Mouse (Mus musculus): Measurements from ENCODE around the gene Suz12. TPM values are rescaled to one million over a fixed set of nuclear protein-coding genes. Genes with fewer than 3 reads are reported as not detected.

The Suz12 gene
- total and polyA plus RNA-seq, 3 experiments = 33.2 to 191 (median 43.9) TPM

- no peaks in the 10 kb centered on the region for H3K27me3 ChIP-seq (ENCODE audit: control insufficient read depth in 1 of 2, insufficient read depth in 2 of 2, low read length in 2 of 2)
- H3K9me3 ChIP-seq (replicated peaks; ENCODE audit: insufficient read depth, low read length) = no peaks in the 10 kb centered on the region
- no peak overlapping the region for H3K4me3 ChIP-seq (ENCODE audit: control insufficient read depth in 1 of 2, insufficient read depth in 1 of 2, low read depth in 2 of 2, low read length in 2 of 2)
- peaks cover 67% of the 10 kb centered on the region for H3K79me2 ChIP-seq (ENCODE audit: control insufficient read depth, insufficient read depth, low read length, poor library complexity)
- H3K27ac ChIP-seq (ENCODE audit: control insufficient read depth, low read depth, low read length) = peak overlapping the region; percentile 25; the same call in 1 of the 2 replicates
- DNase-seq (ENCODE audit: low read depth, low spot score) = peak; percentile 74
- peaks cover 39 to 40% of the 10 kb centered on the region in 2 experiments for H3K4me1 ChIP-seq (ENCODE audit: control insufficient read depth in 1 of 2, insufficient read depth in 2 of 2, low read length in 2 of 2)
- TF ChIP-seq ETS1 (IDR thresholded peaks at IDR 0.05; ENCODE audit: low read depth, low read length) (peak; percentile 28; the same call in 1 of the 2 replicates), USF2 (IDR thresholded peaks at IDR 0.05; ENCODE audit: borderline replicate concordance in 1 of 2, insufficient read depth in 1 of 2, low read depth in 1 of 2, low read length in 2 of 2) (no peak), MXI1 (IDR thresholded peaks at IDR 0.05; ENCODE audit: low read depth, low read length) (peak; percentile 59), ZKSCAN1 (IDR thresholded peaks at IDR 0.05; ENCODE audit: low read depth, low read length) (no peak), SMC3 (IDR thresholded peaks at IDR 0.05; ENCODE audit: low read depth, low read length) (no peak), ELF1 (IDR thresholded peaks at IDR 0.05; ENCODE audit: low read depth, low read length) (0 out of 2 replicates have a peak, but pooled peaks have one; percentile 18), CHD1 (IDR thresholded peaks at IDR 0.05; ENCODE audit: low read depth, low read length) (0 out of 2 replicates have a peak, but pooled peaks have one; percentile 80), GATA1 (IDR thresholded peaks at IDR 0.05; ENCODE audit: low read depth, low read length) (0 out of 2 replicates have a peak, but pooled peaks have one; percentile 27), RCOR1 (IDR thresholded peaks at IDR 0.05; ENCODE audit: low read depth, low read length) (peak; percentile 30; the same call in 1 of the 2 replicates), ZNF384 (IDR thresholded peaks at IDR 0.05; ENCODE audit: low read depth, low read length) (peak; percentile 55), SIN3A (IDR thresholded peaks at IDR 0.05; ENCODE audit: low read length) (peak; percentile 53; the same call in 1 of the 2 replicates), KAT2A (conservative IDR thresholded peaks at IDR 0.05; ENCODE audit: low read depth, low read length) (no peak), EP300 (IDR thresholded peaks at IDR 0.05; ENCODE audit: low read depth in 1 of 2, low read length in 2 of 2) (no peak; a peak in 1 of 4 replicates)
- H3K9ac ChIP-seq (ENCODE audit: control insufficient read depth, low read depth, low read length, poor library complexity, severe bottlenecking) = peak overlapping the region; percentile 16; the same call in 1 of the 2 replicates
- H3K36me3 ChIP-seq (ENCODE audit: control insufficient read depth in 1 of 2, insufficient read depth in 2 of 2, low read length in 2 of 2) = peaks cover 5 to 66% of the 10 kb centered on the region in 2 experiments
These were observed 82.8 kb downstream of the Suz12 start for GRCm38 (mm10) chr11:80075608-80076277.

- Histone ChIP-seq H3K9me3 (replicated peaks; ENCODE audit: insufficient read depth, low read length) (no peaks in the 10 kb centered on the region), H3K27me3 (ENCODE audit: control insufficient read depth in 1 of 2, insufficient read depth in 2 of 2, low read length in 2 of 2) (no peaks in the 10 kb centered on the region), H3K79me2 (ENCODE audit: control insufficient read depth, insufficient read depth, low read length, poor library complexity) (peaks cover 53% of the 10 kb centered on the region), H3K36me3 (ENCODE audit: control insufficient read depth in 1 of 2, insufficient read depth in 2 of 2, low read length in 2 of 2) (peaks cover 0 to 57% of the 10 kb centered on the region in 2 experiments; a peak in 3 of 4 replicates), H3K27ac (ENCODE audit: control insufficient read depth, low read depth, low read length) (no peak overlapping the region), H3K9ac (ENCODE audit: control insufficient read depth, low read depth, low read length, poor library complexity, severe bottlenecking) (no peak overlapping the region), H3K4me3 (ENCODE audit: control insufficient read depth in 1 of 2, insufficient read depth in 1 of 2, low read depth in 2 of 2, low read length in 2 of 2) (no peak overlapping the region), H3K4me1 (ENCODE audit: control insufficient read depth in 1 of 2, insufficient read depth in 2 of 2, low read length in 2 of 2) (peaks cover 32 to 38% of the 10 kb centered on the region in 2 experiments)
- no peak for DNase-seq (ENCODE audit: low read depth, low spot score)
- TF ChIP-seq ZNF384 (IDR thresholded peaks at IDR 0.05; ENCODE audit: low read depth, low read length) (peak; percentile 66), MAFK (IDR thresholded peaks at IDR 0.05; ENCODE audit: borderline replicate concordance, low read depth, low read length) (no peak)
These were observed 85.1 kb downstream of the Suz12 start for GRCm38 (mm10) chr11:80077784-80078545.
